Mouse (Mus musculus) heart, embryonic 11.5 days (tissue): ENCODE results near the gene Chd6. TPM values are rescaled to one million over a fixed set of nuclear protein-coding genes. Genes with fewer than 3 reads are reported as not detected.

ENCODE experiments used
- ATAC-seq: fragments of 200-750 bp; cut with Nextera tagmentation; replicated peaks from 2 replicates; pipeline ENCODE4 v1.8.0; 2017; ENCODE audit warnings: moderate library complexity; ENCODE audit not compliant: insufficient number of reproducible peaks, low FRiP score, low TSS enrichment
- H3K27ac ChIP-seq: fragments of 300-500 bp; sonication (generic); 2 replicates; pipeline ENCODE4 v1.5.1; 2014; ENCODE audit warnings: mild to moderate bottlenecking, low read depth, low read length
- H3K27me3 ChIP-seq: fragments of 300-500 bp; sonication (generic); 2 replicates; pipeline ENCODE4 v1.6.1; 2014; ENCODE audit warnings: mild to moderate bottlenecking, low read length, mixed read lengths; ENCODE audit not compliant: control insufficient read depth, insufficient read depth
- H3K36me3 ChIP-seq: fragments of 300-500 bp; sonication (generic); 2 replicates; pipeline ENCODE4 v1.6.1; 2014; ENCODE audit warnings: mild to moderate bottlenecking, low read length, moderate library complexity, mixed read lengths; ENCODE audit not compliant: control insufficient read depth, insufficient read depth
- H3K4me1 ChIP-seq: fragments of 300-500 bp; sonication (generic); 2 replicates; pipeline ENCODE4 v1.6.1; 2014; ENCODE audit warnings: low read length; ENCODE audit not compliant: control insufficient read depth, insufficient read depth
- H3K4me2 ChIP-seq: fragments of 300-500 bp; sonication (generic); 2 replicates; pipeline ENCODE4 v1.6.1; 2014; ENCODE audit warnings: mild to moderate bottlenecking, moderate library complexity
- H3K4me3 ChIP-seq: fragments of 300-500 bp; sonication (generic); 2 replicates; pipeline ENCODE4 v1.5.1; 2014; ENCODE audit warnings: low read depth, low read length
- H3K9ac ChIP-seq: fragments of 300-500 bp; sonication (generic); 2 replicates; pipeline ENCODE4 v1.6.1; 2014; ENCODE audit warnings: mild to moderate bottlenecking, low read depth, low read length, moderate library complexity
- H3K9me3 ChIP-seq: fragments of 300-500 bp; sonication (generic); replicated peaks from 2 replicates; pipeline ENCODE4 v1.6.1; 2016; ENCODE audit warnings: low read length; ENCODE audit not compliant: control insufficient read depth
- WGBS: fragments of 180-500 bp; shearing (Covaris S2); extraction: QIAGEN DNeasy Blood & Tissue Kit; methylation state at CpG from one replicate; pipeline ENCODE4 v1.1.7; 2014; ENCODE audit not compliant: insufficient replicate concordance; 5-methylcytosine and 5-hydroxymethylcytosine counted together
- polyA plus RNA-seq: library from polyadenylated mRNA; unstranded; fragments of >200 nt; fragmentation: Nextera tagmentation; extraction: Ambion mirVana; gene quantifications from 2 replicates; pipeline ENCODE4 v1.2.1, GENCODE M21; 2014

The Chd6 gene
- polyA plus RNA-seq, 1 experiment from 2014 or later, result 25.0 TPM

DNA sequence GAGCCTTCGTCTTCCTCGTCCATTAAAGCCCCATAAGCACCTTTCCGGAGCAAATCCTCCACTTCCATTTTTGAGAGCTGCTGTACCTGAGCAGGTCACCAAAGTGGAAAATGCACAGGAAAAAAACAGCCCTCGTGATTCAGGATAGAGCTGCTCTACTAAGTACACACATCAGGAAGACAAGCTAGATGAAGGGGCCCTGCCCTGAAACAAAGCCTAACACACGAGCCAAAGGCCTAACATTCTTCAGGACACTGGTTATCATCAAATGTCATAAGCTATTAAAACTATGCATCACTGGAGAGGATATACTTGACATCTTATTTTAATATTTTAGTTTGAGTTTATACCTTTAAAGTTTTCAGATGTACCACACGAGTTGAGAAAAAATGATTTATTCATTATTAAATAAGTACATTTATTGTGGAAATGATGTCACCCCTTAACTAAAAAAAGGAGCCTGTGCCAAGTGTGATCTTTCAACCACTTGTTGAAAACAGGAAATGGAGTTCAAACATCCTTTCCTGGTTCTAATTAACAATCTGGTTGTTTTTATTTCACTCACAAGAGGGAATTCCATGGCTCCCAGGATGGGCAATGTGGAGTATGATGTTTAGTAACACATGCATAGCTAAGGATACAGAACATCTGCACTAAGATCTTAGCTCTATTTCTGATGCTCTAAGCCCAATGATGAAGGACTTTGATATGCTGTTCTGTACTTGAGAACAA is 118.4 kb downstream of the Chd6 start:
- ATAC-seq, result no peak
- H3K9ac ChIP-seq, result no peak overlapping the region
- no peak overlapping the region for H3K4me3 ChIP-seq
- no peaks in the 10 kb centered on the region for H3K9me3 ChIP-seq
- 58% methylated on average over 6 of the region's 6 CpGs for WGBS
- no peaks in the 10 kb centered on the region for H3K27me3 ChIP-seq
- H3K27ac ChIP-seq, result no peak overlapping the region
- H3K4me2 ChIP-seq, result no peak overlapping the region
- H3K4me1 ChIP-seq, result peaks cover 10% of the 10 kb centered on the region
- H3K36me3 ChIP-seq, result peaks cover 12% of the 10 kb centered on the region

GRCm38 (mm10) chr2:160987503-160987902 is 121.4 kb downstream of the Chd6 start:
- H3K9me3 ChIP-seq, result no peaks in the 10 kb centered on the region
- H3K36me3 ChIP-seq, result peaks cover 22% of the 10 kb centered on the region
- H3K4me1 ChIP-seq, result peaks cover 10% of the 10 kb centered on the region
- ATAC-seq, result no peak
- no peak overlapping the region for H3K9ac ChIP-seq
- no peak overlapping the region for H3K4me2 ChIP-seq
- H3K27ac ChIP-seq, result no peak overlapping the region
- no peaks in the 10 kb centered on the region for H3K27me3 ChIP-seq
- no peak overlapping the region for H3K4me3 ChIP-seq

DNA sequence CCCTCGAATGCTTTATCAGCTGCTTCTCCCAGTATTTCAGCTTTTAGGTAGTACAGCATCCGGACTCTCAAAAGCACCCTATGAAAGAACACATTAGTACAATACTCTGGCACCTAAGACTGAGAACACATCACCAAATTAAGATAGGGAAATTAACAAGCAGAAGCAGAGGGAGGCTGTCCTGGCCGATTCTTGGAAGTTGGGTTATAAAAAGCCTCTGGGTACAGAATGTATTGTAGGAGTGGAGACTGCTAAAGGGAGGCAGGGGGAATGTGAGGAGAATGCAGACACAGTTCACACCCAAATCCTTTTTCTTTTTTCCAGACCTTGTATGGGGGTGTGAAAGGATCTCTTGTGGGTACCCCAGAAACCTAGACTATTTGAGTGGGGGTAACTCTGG is 126.2 kb downstream of the Chd6 start:
- Histone ChIP-seq H3K4me3 (no peak overlapping the region), H3K27me3 (no peaks in the 10 kb centered on the region), H3K9ac (no peak overlapping the region), H3K36me3 (peaks cover 35% of the 10 kb centered on the region), H3K4me1 (no peaks in the 10 kb centered on the region), H3K4me2 (no peak overlapping the region), H3K27ac (no peak overlapping the region), H3K9me3 (no peaks in the 10 kb centered on the region)
- no peak for ATAC-seq
- 82% methylated on average over 3 of the region's 3 CpGs for WGBS

DNA sequence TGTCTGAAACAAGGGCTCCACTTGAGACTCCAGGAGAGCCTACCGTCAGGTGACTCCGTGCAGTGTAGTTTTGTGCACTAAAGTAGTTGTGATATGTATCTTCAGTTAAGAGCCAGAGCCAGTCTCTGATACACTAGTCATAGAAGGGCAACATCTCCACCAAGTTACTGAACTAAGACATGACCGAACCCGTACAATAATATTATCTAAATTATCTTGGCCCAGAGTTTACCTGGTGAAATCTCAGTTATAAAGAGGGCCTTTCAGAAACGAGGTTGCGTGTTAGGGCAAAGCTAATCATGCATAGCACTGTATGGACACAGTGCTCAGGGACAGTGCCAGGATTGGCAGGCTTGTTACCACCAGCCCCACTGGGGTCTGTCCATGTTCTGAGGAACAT is 127.1 kb downstream of the Chd6 start:
- WGBS, result 82% methylated on average over 6 of the region's 6 CpGs
- H3K27ac ChIP-seq, result no peak overlapping the region
- no peaks in the 10 kb centered on the region for H3K27me3 ChIP-seq
- H3K9ac ChIP-seq, result no peak overlapping the region
- H3K9me3 ChIP-seq, result no peaks in the 10 kb centered on the region
- H3K4me2 ChIP-seq, result no peak overlapping the region
- ATAC-seq, result no peak
- no peak overlapping the region for H3K4me3 ChIP-seq
- no peaks in the 10 kb centered on the region for H3K4me1 ChIP-seq
- H3K36me3 ChIP-seq, result peaks cover 32% of the 10 kb centered on the region

GRCm38 (mm10) chr2:160978651-160979050 is 130.2 kb downstream of the Chd6 start:
- H3K27ac ChIP-seq, result no peak overlapping the region
- ATAC-seq, result no peak
- no peaks in the 10 kb centered on the region for H3K27me3 ChIP-seq
- WGBS, result 80% methylated on average over 1 of the region's 1 CpGs
- peaks cover 31% of the 10 kb centered on the region for H3K36me3 ChIP-seq
- no peak overlapping the region for H3K9ac ChIP-seq
- no peaks in the 10 kb centered on the region for H3K4me1 ChIP-seq
- no peaks in the 10 kb centered on the region for H3K9me3 ChIP-seq
- no peak overlapping the region for H3K4me3 ChIP-seq
- H3K4me2 ChIP-seq, result no peak overlapping the region

GRCm38 (mm10) chr2:160977248-160977647 is 131.6 kb downstream of the Chd6 start:
- ATAC-seq, result no peak

GRCm38 (mm10) chr2:160973648-160974215 is 135.1 kb downstream of the Chd6 start:
- no peak overlapping the region for H3K4me3 ChIP-seq
- 81% methylated on average over 5 of the region's 5 CpGs for WGBS

More at GRCm38 (mm10) chr2:160977248-160977647, 131.6 kb downstream of the Chd6 start:
- Histone ChIP-seq H3K4me1 (no peaks in the 10 kb centered on the region), H3K9me3 (no peaks in the 10 kb centered on the region), H3K4me3 (no peak overlapping the region), H3K9ac (no peak overlapping the region), H3K4me2 (no peak overlapping the region), H3K27me3 (no peaks in the 10 kb centered on the region), H3K27ac (no peak overlapping the region), H3K36me3 (peaks cover 27% of the 10 kb centered on the region)
- 82% methylated on average over 1 of the region's 1 CpGs for WGBS

DNA sequence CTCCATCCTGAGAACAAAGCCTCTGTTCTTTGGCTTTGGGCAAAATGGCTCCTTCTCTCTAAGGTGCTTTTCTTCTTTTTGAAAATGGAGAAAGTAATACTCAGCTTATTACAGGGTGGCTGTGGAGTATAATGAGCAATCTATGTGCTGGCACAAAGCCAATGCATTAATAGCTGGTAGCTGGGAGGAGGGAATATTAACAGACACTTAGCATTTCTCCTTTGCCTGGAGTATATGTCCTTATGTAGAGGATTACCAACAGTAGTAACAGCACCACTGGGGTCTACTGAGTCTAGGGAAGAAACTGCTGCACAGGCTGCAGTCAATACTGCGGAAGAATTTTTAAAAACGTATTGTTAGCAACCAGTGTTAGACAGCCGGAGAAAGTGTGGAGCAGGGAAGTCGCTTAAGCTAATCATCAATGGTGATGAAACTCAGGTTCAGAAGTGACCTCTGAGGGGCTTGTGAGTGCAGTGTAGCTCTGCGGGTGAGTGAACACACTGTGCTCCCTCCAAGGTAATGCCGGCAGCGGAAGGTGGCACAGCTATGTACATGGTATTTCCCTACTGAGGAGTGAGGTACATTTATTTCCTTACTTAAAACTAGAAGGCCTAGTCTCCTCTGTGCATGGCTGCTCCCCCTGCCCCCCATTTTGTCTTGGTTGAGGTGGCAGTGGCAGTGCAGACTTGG is 136.6 kb downstream of the Chd6 start:
- 93% methylated on average over 7 of the region's 7 CpGs for WGBS
- Histone ChIP-seq H3K4me1 (no peaks in the 10 kb centered on the region), H3K36me3 (peaks cover 17% of the 10 kb centered on the region), H3K9ac (no peak overlapping the region), H3K27me3 (no peaks in the 10 kb centered on the region), H3K4me3 (no peak overlapping the region), H3K9me3 (no peaks in the 10 kb centered on the region), H3K4me2 (no peak overlapping the region), H3K27ac (no peak overlapping the region)
- no peak for ATAC-seq

More at GRCm38 (mm10) chr2:160973648-160974215, 135.1 kb downstream of the Chd6 start:
- Histone ChIP-seq H3K36me3 (peaks cover 24% of the 10 kb centered on the region), H3K27ac (no peak overlapping the region), H3K4me2 (no peak overlapping the region), H3K27me3 (no peaks in the 10 kb centered on the region), H3K4me1 (no peaks in the 10 kb centered on the region), H3K9me3 (no peaks in the 10 kb centered on the region), H3K9ac (no peak overlapping the region)
- ATAC-seq, result no peak
